Mouse (Mus musculus) lung, embryonic 14.5 days (tissue): Measurements from ENCODE around the gene Akap8. TPM values are rescaled to one million over a fixed set of nuclear protein-coding genes. Genes with fewer than 3 reads are reported as not detected.

ENCODE experiments used
- ATAC-seq: fragments of 200-750 bp; cut with Nextera tagmentation; 2 replicates; pipeline ENCODE4 v1.8.0; 2017; ENCODE audit warnings: mild to moderate bottlenecking, moderate TSS enrichment, moderate library complexity; ENCODE audit not compliant: insufficient read depth
- DNase-seq: peaks from one replicate; pipeline ENCODE4 v3.0.0-alpha.2; 2015
- H3K27ac ChIP-seq: fragments of 300-500 bp; sonication (generic); 2 replicates; pipeline ENCODE4 v1.5.1; 2014; ENCODE audit warnings: low read depth, mild to moderate bottlenecking, moderate library complexity
- H3K27me3 ChIP-seq: fragments of 300-500 bp; sonication (generic); 2 replicates; pipeline ENCODE4 v1.6.1; 2014; ENCODE audit warnings: low read length, control low read depth; ENCODE audit not compliant: insufficient read depth
- H3K36me3 ChIP-seq: fragments of 300-500 bp; sonication (generic); 2 replicates; pipeline ENCODE4 v1.6.1; 2014; ENCODE audit warnings: control low read depth; ENCODE audit not compliant: insufficient read depth
- H3K4me1 ChIP-seq: fragments of 300-500 bp; sonication (generic); 2 replicates; pipeline ENCODE4 v1.6.1; 2014; ENCODE audit warnings: antibody characterized with exemption, control low read depth; ENCODE audit not compliant: insufficient read depth
- H3K4me2 ChIP-seq: fragments of 300-500 bp; sonication (generic); 2 replicates; pipeline ENCODE4 v1.6.1; 2014; ENCODE audit warnings: mild to moderate bottlenecking
- H3K4me3 ChIP-seq: fragments of 300-500 bp; sonication (generic); 2 replicates; pipeline ENCODE4 v1.5.1; 2014; ENCODE audit warnings: low read depth, low read length
- H3K9ac ChIP-seq: fragments of 300-500 bp; sonication (generic); 2 replicates; pipeline ENCODE4 v1.6.1; 2014
- H3K9me3 ChIP-seq: fragments of 300-500 bp; sonication (generic); 2 replicates; pipeline ENCODE4 v1.6.1; 2016; ENCODE audit warnings: low read depth, low read length, control low read depth
- CTCF ChIP-seq: IDR thresholded peaks from 2 replicates; pipeline ENCODE4 v1.5.1; 2016; ENCODE audit warnings: antibody characterized with exemption, low read depth
- WGBS: fragments of 180-500 bp; shearing (Covaris S2); extraction: QIAGEN DNeasy Blood & Tissue Kit; methylation state at CpG from one replicate; pipeline ENCODE4 v1.1.7; 2014; 5-methylcytosine and 5-hydroxymethylcytosine counted together
- polyA plus RNA-seq: library from polyadenylated mRNA; unstranded; fragments of >200 nt; fragmentation: Nextera tagmentation; extraction: Ambion mirVana; gene quantifications from 2 replicates; pipeline ENCODE4 v1.2.1, GENCODE M21; 2014

Akap8 gene
- polyA plus RNA-seq, 1 experiment from 2014 or later: 54.3 TPM

- ATAC-seq (peak; percentile 93), DNase-seq (peak; percentile 96)
- TF ChIP-seq CTCF: no peak
- no peaks in the 10 kb centered on the region for H3K36me3 ChIP-seq
- H3K9me3 ChIP-seq: no peaks in the 10 kb centered on the region
- peak within 1 kb of the TSS; percentile 99 for H3K27ac ChIP-seq
- peaks cover 11% of the 10 kb centered on the region; the same call in 1 of the 2 replicates for H3K4me1 ChIP-seq
- WGBS: under 1% methylated on average over 100 of the region's 100 CpGs
- peak within 1 kb of the TSS; percentile 97 for H3K9ac ChIP-seq
- H3K4me3 ChIP-seq: peak within 1 kb of the TSS; percentile 95
- peak within 1 kb of the TSS; percentile 81 for H3K4me2 ChIP-seq
- no peaks in the 10 kb centered on the region for H3K27me3 ChIP-seq
Observed at GRCm38 (mm10) chr17:32284262-32285137, 36.5 kb downstream of the Akap8 start, which contains the start of gene Brd4. TSS of gene Brd4 (minus strand) at chr17:32284722.

GRCm38 (mm10) chr17:32283771-32284221 is 37.2 kb downstream of the Akap8 start:
- Histone ChIP-seq H3K9ac (peak overlapping the region; percentile 97), H3K27ac (peak overlapping the region; percentile 99), H3K36me3 (no peaks in the 10 kb centered on the region), H3K4me3 (peak overlapping the region; percentile 95), H3K9me3 (no peaks in the 10 kb centered on the region), H3K27me3 (no peaks in the 10 kb centered on the region), H3K4me1 (peaks cover 11% of the 10 kb centered on the region; the same call in 1 of the 2 replicates), H3K4me2 (peak overlapping the region; percentile 81)
- ATAC-seq (peak; percentile 72), DNase-seq (peak; percentile 74)
- no peak for TF ChIP-seq CTCF
- WGBS: 0% methylated on average over 9 of the region's 41 CpGs

GRCm38 (mm10) chr17:32283341-32283740 is 37.7 kb downstream of the Akap8 start:
- H3K36me3 ChIP-seq: no peaks in the 10 kb centered on the region
- WGBS: 7% methylated on average over 7 of the region's 7 CpGs
- peak; percentile 45 for DNase-seq
- H3K4me2 ChIP-seq: peak overlapping the region; percentile 81
- H3K9ac ChIP-seq: peak overlapping the region; percentile 97
- H3K27ac ChIP-seq: peak overlapping the region; percentile 99
- no peaks in the 10 kb centered on the region for H3K9me3 ChIP-seq
- H3K4me3 ChIP-seq: peak overlapping the region; percentile 95
- no peak for TF ChIP-seq CTCF
- ATAC-seq: peak; percentile 24; the same call in 1 of the 2 replicates
- peaks cover 11% of the 10 kb centered on the region; the same call in 1 of the 2 replicates for H3K4me1 ChIP-seq
- H3K27me3 ChIP-seq: no peaks in the 10 kb centered on the region

- no peak for DNase-seq
- H3K9ac ChIP-seq: no peak overlapping the region
- H3K4me1 ChIP-seq: peaks cover 11% of the 10 kb centered on the region; the same call in 1 of the 2 replicates
- H3K4me2 ChIP-seq: no peak overlapping the region
- no peak for ATAC-seq
- WGBS: 72% methylated on average over 4 of the region's 4 CpGs
- no peaks in the 10 kb centered on the region for H3K9me3 ChIP-seq
- TF ChIP-seq CTCF: no peak
- no peak overlapping the region for H3K27ac ChIP-seq
- no peaks in the 10 kb centered on the region for H3K36me3 ChIP-seq
- no peaks in the 10 kb centered on the region for H3K27me3 ChIP-seq
- H3K4me3 ChIP-seq: 0 out of 2 replicates have a peak overlapping the region, but pooled peaks have one; percentile 9
Observed at GRCm38 (mm10) chr17:32281611-32282310, 39.3 kb downstream of the Akap8 start.

GRCm38 (mm10) chr17:32281126-32281525 is 39.9 kb downstream of the Akap8 start:
- Histone ChIP-seq H3K4me2 (no peak overlapping the region), H3K27ac (no peak overlapping the region), H3K9me3 (no peaks in the 10 kb centered on the region), H3K4me3 (no peak overlapping the region), H3K36me3 (no peaks in the 10 kb centered on the region), H3K27me3 (no peaks in the 10 kb centered on the region), H3K9ac (no peak overlapping the region), H3K4me1 (peaks cover 11% of the 10 kb centered on the region; the same call in 1 of the 2 replicates)
- ATAC-seq: no peak
- DNase-seq: no peak
- WGBS: 99% methylated on average over 2 of the region's 2 CpGs
- TF ChIP-seq CTCF: no peak

GRCm38 (mm10) chr17:32280575-32280974 is 40.5 kb downstream of the Akap8 start:
- H3K4me3 ChIP-seq: no peak overlapping the region
- H3K4me2 ChIP-seq: no peak overlapping the region
- no peaks in the 10 kb centered on the region for H3K27me3 ChIP-seq
- no peak overlapping the region for H3K27ac ChIP-seq
- no peaks in the 10 kb centered on the region for H3K9me3 ChIP-seq
- H3K4me1 ChIP-seq: peaks cover 10% of the 10 kb centered on the region; the same call in 1 of the 2 replicates
- H3K36me3 ChIP-seq: no peaks in the 10 kb centered on the region
- TF ChIP-seq CTCF: no peak
- no peak overlapping the region for H3K9ac ChIP-seq
- ATAC-seq (no peak), DNase-seq (no peak)
- WGBS: 82% methylated on average over 3 of the region's 3 CpGs
